ENCODE assay signal across 11 mouse cellular contexts in genomic region chr17:5510564-5510963, GRCm38 (mm10). TPM values are rescaled to one million over a fixed set of nuclear protein-coding genes. Genes with fewer than 3 reads are reported as not detected.
DNase-seq lines count a peak whose midpoint lies in the region; ATAC-seq and TF ChIP-seq lines count a peak whose summit lies in the region.
"Had no signal": no experiment of that assay in that cellular context is flagged by ENCODE, and none has a peak within 500 bp of the region (broad histone marks: within the 10 kb centered on the region; RNA-seq: fewer than 3 reads in every experiment).

No protein-coding gene starts in this region.

- H3K4me3 ChIP-seq in lung, embryonic 14.5 days (ENCODE audit: low read depth, low read length): no peak overlapping the region
- no peak overlapping the region for H3K4me3 ChIP-seq in lung, adult 2 months (replicated peaks; ENCODE audit: extremely low read depth, low read depth, low read length)
- H3K4me3 ChIP-seq in liver, embryonic 15.5 days (replicated peaks): peak overlapping the region; percentile 21
- H3K4me3 ChIP-seq: intestine, embryonic 15.5 days; limb, embryonic 13.5 days had no signal

- no peak overlapping the region for H3K9ac ChIP-seq in lung, embryonic 14.5 days
- H3K9ac ChIP-seq in liver, embryonic 15.5 days: peak overlapping the region; percentile 50
- H3K9ac ChIP-seq: intestine, embryonic 15.5 days; limb, embryonic 13.5 days had no signal

- no peak overlapping the region for H3K4me2 ChIP-seq in lung, embryonic 14.5 days
- peak overlapping the region; percentile 59 for H3K4me2 ChIP-seq in liver, embryonic 15.5 days
- H3K4me2 ChIP-seq: intestine, embryonic 15.5 days; limb, embryonic 13.5 days had no signal

- H3K4me1 ChIP-seq in lung, embryonic 14.5 days (ENCODE audit: insufficient read depth): no peaks in the 10 kb centered on the region
- H3K4me1 ChIP-seq in lung, adult 2 months (ENCODE audit: control insufficient read depth, insufficient read depth, low read length): no peaks in the 10 kb centered on the region
- H3K4me1 ChIP-seq in liver, embryonic 15.5 days (replicated peaks): peaks cover 87% of the 10 kb centered on the region
- H3K4me1 ChIP-seq: intestine, embryonic 15.5 days had no signal

- TF ChIP-seq CTCF in lung, embryonic 14.5 days (IDR thresholded peaks at IDR 0.05; ENCODE audit: low read depth): no peak
- TF ChIP-seq CTCF in lung, adult 2 months (IDR thresholded peaks at IDR 0.05; ENCODE audit: insufficient read depth, low read length): no peak

- no peak overlapping the region for H3K27ac ChIP-seq in lung, embryonic 14.5 days (ENCODE audit: low read depth)
- H3K27ac ChIP-seq in liver, embryonic 15.5 days (replicated peaks): peak overlapping the region; percentile 95
- H3K27ac ChIP-seq: intestine, embryonic 15.5 days; limb, embryonic 13.5 days had no signal

- H3K36me3 ChIP-seq in lung, embryonic 14.5 days (ENCODE audit: insufficient read depth): no peaks in the 10 kb centered on the region
- H3K36me3 ChIP-seq in liver, embryonic 15.5 days (replicated peaks): no peaks in the 10 kb centered on the region
- H3K36me3 ChIP-seq: intestine, embryonic 15.5 days; limb, embryonic 13.5 days had no signal

- 62% methylated on average over 9 of the region's 9 CpGs for WGBS in lung, embryonic 14.5 days
- 67% methylated on average over 9 of the region's 9 CpGs for WGBS in lung, adult 2 months
- 29% methylated on average over 9 of the region's 9 CpGs for WGBS in liver, embryonic 15.5 days (ENCODE audit: insufficient replicate concordance)

- no peaks in the 10 kb centered on the region for H3K9me3 ChIP-seq in lung, embryonic 14.5 days (ENCODE audit: low read depth, low read length)
- no peaks in the 10 kb centered on the region for H3K9me3 ChIP-seq in liver, embryonic 15.5 days (replicated peaks)
- H3K9me3 ChIP-seq: intestine, embryonic 15.5 days; limb, embryonic 13.5 days had no signal

- no peak for TF ChIP-seq POLR2A in lung, adult 2 months (IDR thresholded peaks at IDR 0.05; ENCODE audit: borderline replicate concordance, extremely low read depth, low read depth, low read length)

- ATAC-seq in lung, embryonic 14.5 days (ENCODE audit: insufficient read depth): no peak
- peak; percentile 28 for ATAC-seq in liver, embryonic 15.5 days (ENCODE audit: insufficient read depth)
- no peak for ATAC-seq in frontal cortex, adult (ENCODE audit: low TSS enrichment)
- ATAC-seq: intestine, embryonic 15.5 days had no signal

- no peaks in the 10 kb centered on the region for H3K27me3 ChIP-seq in lung, embryonic 14.5 days (ENCODE audit: insufficient read depth, low read length)
- no peaks in the 10 kb centered on the region for H3K27me3 ChIP-seq in liver, embryonic 15.5 days
- H3K27me3 ChIP-seq: intestine, embryonic 15.5 days; limb, embryonic 13.5 days had no signal

- peak; percentile 20 for DNase-seq in lung, embryonic 14.5 days
- no peak for DNase-seq in lung, adult 2 months
- peak; percentile 45 to 57 for DNase-seq in adrenal gland, postnatal 36 days
- DNase-seq in thymus, postnatal 14 days: peak; percentile 57
- no peak for DNase-seq in kidney, adult 9 months
- DNase-seq in gastrocnemius, adult 8-10 months (ENCODE audit: low spot score in 2 of 2): no peak
- DNase-seq: kidney, postnatal 14 days had no signal

RNA-seq across cellular contexts. Expression of gene Zdhhc14, which starts 18.2 kb away (rescaled TPM):
- polyA plus RNA-seq in lung, embryonic 14.5 days (2014; fragmentation: Nextera tagmentation; extraction: Ambion mirVana): 0.92 and 1.6 TPM in 2 replicates
- polyA plus RNA-seq in lung, adult 2 months (2012; rRNA removed): 4.5 and 5.8 TPM in 2 replicates
- 1 to 10 TPM; 4.4 to 5.7 TPM for total RNA-seq in adrenal gland, postnatal 36 days (2021)
- polyA plus RNA-seq in liver, embryonic 15.5 days (2015; fragmentation: Nextera tagmentation; extraction: Ambion mirVana): 6.9 and 8.8 TPM in 2 replicates
- 1 to 10 TPM; 3.2 to 4.5 (median 3.7) TPM for total RNA-seq in gastrocnemius, adult 8-10 months (2022)

Comparison
In these comparisons a context has a peak if more than half of its experiments do, and no peak if none do; other contexts are left out.
1. DNase-seq: peak in lung, embryonic 14.5 days (single experiment), adrenal gland, postnatal 36 days (2 of 2) and thymus, postnatal 14 days (single experiment); none in lung, adult 2 months (single experiment), kidney, adult 9 months (single experiment) and gastrocnemius, adult 8-10 months (0 of 2).